Mouse (Mus musculus): ENCODE measurements around the gene Tas2r118.

GRCm38 (mm10) chr6:23936414-23936813 lies 33.4 kb downstream of the Tas2r118 start:
- TF ChIP-seq CTCF (IDR thresholded peaks at IDR 0.05; ENCODE audit: low read depth, low read length) (no peak), POLR2A (IDR thresholded peaks at IDR 0.05; ENCODE audit: insufficient read depth, low read length) (no peak)
